Mouse (Mus musculus): ENCODE results near the gene Opn1sw. TPM values are rescaled to one million over a fixed set of nuclear protein-coding genes. Genes with fewer than 3 reads are reported as not detected.
A peak's percentile ranks its signal among the peaks of the same experiment; 100 is the strongest.

Gene Opn1sw
- polyA plus RNA-seq, 1 experiment from 2014 or later: 0.96 TPM

DNA sequence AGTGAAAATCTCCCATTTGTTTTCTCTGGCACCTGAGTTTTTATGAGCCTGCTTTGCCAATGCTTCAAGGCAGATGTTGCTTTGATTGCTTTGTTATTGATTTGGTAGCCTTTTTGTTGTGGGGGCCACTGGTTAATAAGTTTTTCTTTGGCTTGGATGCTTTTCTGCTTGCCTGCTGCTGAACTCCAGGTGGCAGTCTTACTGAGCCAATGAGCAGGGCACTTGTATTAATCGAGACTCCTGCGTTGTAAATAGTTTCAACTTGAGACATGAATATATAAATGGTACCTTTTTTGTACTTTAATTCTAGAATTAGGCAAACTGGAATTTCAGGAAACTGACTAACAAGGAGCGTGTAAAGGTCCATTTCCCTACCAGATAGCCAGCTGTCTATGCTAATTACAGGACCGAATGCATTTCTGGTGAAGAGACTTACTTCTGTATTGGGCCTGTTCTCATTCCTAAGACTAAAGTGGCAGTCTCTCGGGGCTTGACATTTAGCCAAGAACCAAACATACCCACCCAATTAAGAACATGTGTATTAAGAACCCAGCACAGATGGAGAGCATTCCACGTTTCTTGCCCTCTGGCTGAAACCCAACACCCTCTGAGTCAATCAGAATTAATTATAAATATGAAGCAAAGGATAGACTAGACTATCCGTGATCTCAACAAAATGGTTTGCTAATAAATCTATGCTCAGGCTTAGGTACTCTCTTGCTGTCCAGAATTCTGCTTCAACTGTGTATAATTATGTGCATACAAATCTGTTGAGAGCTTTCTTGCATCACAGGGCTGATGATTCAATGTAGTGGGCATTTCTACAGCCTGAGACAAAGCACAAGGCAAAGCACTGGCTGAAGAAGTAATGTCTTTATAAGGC is 25.8 kb downstream of the Opn1sw start:
- Histone ChIP-seq H3K4me1 (ENCODE audit: control insufficient read depth, insufficient read depth, low read length) (peaks cover 8% of the 10 kb centered on the region), H3K4me3 (ENCODE audit: low read depth, low read length) (no peak overlapping the region), H3K27ac (replicated peaks; ENCODE audit: low read depth, low read length) (peak overlapping the region; percentile 48), H3K27me3 (replicated peaks; ENCODE audit: control insufficient read depth, insufficient read depth, low read length) (no peaks in the 10 kb centered on the region), H3K9ac (ENCODE audit: low read depth, low read length) (no peak overlapping the region), H3K9me3 (ENCODE audit: control insufficient read depth, low read length) (no peaks in the 10 kb centered on the region), H3K4me2 (ENCODE audit: low read depth, low read length) (no peak overlapping the region), H3K36me3 (ENCODE audit: control insufficient read depth, insufficient read depth, low read length) (peaks cover 79% of the 10 kb centered on the region)
- WGBS: 27% methylated on average over 7 of the region's 7 CpGs
- DNase-seq (ENCODE audit: low spot score) (peak; percentile 73), ATAC-seq (ENCODE audit: low read depth) (peak; percentile 68)

DNA sequence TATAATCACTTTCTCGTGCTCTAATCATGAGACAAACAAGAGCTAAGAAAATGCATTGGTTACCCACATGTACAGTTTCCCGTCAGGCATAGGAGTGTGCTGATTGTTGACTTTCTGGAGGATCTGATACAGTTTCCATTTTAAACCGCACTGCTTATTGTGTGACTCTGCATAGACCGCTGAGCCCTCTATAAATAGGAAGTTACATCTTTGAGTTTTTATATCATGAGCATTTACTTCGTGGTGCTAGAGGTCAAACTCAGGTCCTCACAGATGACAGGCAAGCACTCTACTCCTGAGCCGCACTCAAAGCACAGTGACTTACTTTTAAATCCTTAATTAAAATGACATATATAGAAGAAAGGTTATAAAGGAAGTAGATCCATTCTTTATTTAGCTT is 28.1 kb downstream of the Opn1sw start:
- H3K9ac ChIP-seq (ENCODE audit: low read depth, low read length): no peak overlapping the region
- ATAC-seq (ENCODE audit: low read depth) (no peak), DNase-seq (ENCODE audit: low spot score) (no peak)
- no peaks in the 10 kb centered on the region for H3K9me3 ChIP-seq (ENCODE audit: control insufficient read depth, low read length)
- H3K27me3 ChIP-seq (replicated peaks; ENCODE audit: control insufficient read depth, insufficient read depth, low read length): no peaks in the 10 kb centered on the region
- H3K4me2 ChIP-seq (ENCODE audit: low read depth, low read length): no peak overlapping the region
- 79% methylated on average over 6 of the region's 6 CpGs for WGBS
- H3K4me3 ChIP-seq (ENCODE audit: low read depth, low read length): no peak overlapping the region
- H3K4me1 ChIP-seq (ENCODE audit: control insufficient read depth, insufficient read depth, low read length): peaks cover 8% of the 10 kb centered on the region
- no peak overlapping the region for H3K27ac ChIP-seq (replicated peaks; ENCODE audit: low read depth, low read length)
- H3K36me3 ChIP-seq (ENCODE audit: control insufficient read depth, insufficient read depth, low read length): peaks cover 77% of the 10 kb centered on the region

GRCm38 (mm10) chr6:29359386-29359785 is 28.9 kb downstream of the Opn1sw start:
- no peaks in the 10 kb centered on the region for H3K9me3 ChIP-seq (ENCODE audit: control insufficient read depth, low read length)
- peaks cover 69% of the 10 kb centered on the region for H3K36me3 ChIP-seq (ENCODE audit: control insufficient read depth, insufficient read depth, low read length)
- ATAC-seq (ENCODE audit: low read depth) (no peak), DNase-seq (ENCODE audit: low spot score) (no peak)
- no peak overlapping the region for H3K4me3 ChIP-seq (ENCODE audit: low read depth, low read length)
- WGBS: 89% methylated on average over 3 of the region's 3 CpGs
- no peak overlapping the region for H3K4me2 ChIP-seq (ENCODE audit: low read depth, low read length)
- H3K4me1 ChIP-seq (ENCODE audit: control insufficient read depth, insufficient read depth, low read length): peaks cover 8% of the 10 kb centered on the region
- H3K9ac ChIP-seq (ENCODE audit: low read depth, low read length): no peak overlapping the region
- H3K27me3 ChIP-seq (replicated peaks; ENCODE audit: control insufficient read depth, insufficient read depth, low read length): no peaks in the 10 kb centered on the region
- no peak overlapping the region for H3K27ac ChIP-seq (replicated peaks; ENCODE audit: low read depth, low read length)

DNA sequence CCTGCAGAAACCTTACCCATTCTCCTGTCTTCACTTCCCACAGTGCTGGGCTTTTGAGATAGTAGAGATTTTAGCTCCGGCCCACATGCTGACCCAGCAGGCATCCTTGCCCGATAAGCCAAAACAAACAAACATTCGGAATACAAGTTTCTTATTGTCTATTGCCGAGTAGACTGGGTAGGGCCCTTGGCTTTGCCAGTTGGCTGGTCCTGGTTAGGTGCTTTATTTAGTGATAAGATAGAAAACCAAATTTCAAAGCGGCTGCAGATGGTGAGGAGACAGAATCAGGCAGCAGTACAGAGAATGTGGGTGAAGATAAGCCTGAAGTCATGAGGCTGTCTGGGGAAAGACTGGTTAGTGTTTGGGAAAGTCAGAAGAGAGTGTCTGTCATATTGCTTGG is 35.5 kb downstream of the Opn1sw start:
- Histone ChIP-seq H3K9me3 (ENCODE audit: control insufficient read depth, low read length) (no peaks in the 10 kb centered on the region), H3K36me3 (ENCODE audit: control insufficient read depth, insufficient read depth, low read length) (peaks cover 24% of the 10 kb centered on the region), H3K4me1 (ENCODE audit: control insufficient read depth, insufficient read depth, low read length) (peaks cover 16% of the 10 kb centered on the region; the same call in 1 of the 2 replicates), H3K4me3 (ENCODE audit: low read depth, low read length) (no peak overlapping the region), H3K27me3 (replicated peaks; ENCODE audit: control insufficient read depth, insufficient read depth, low read length) (no peaks in the 10 kb centered on the region), H3K9ac (ENCODE audit: low read depth, low read length) (no peak overlapping the region), H3K27ac (replicated peaks; ENCODE audit: low read depth, low read length) (no peak overlapping the region), H3K4me2 (ENCODE audit: low read depth, low read length) (no peak overlapping the region)
- DNase-seq (ENCODE audit: low spot score) (no peak), ATAC-seq (ENCODE audit: low read depth) (no peak)
- WGBS: 52% methylated on average over 5 of the region's 5 CpGs

GRCm38 (mm10) chr6:29351613-29352012 is 36.7 kb downstream of the Opn1sw start:
- no peaks in the 10 kb centered on the region for H3K9me3 ChIP-seq (ENCODE audit: control insufficient read depth, low read length)
- H3K4me2 ChIP-seq (ENCODE audit: low read depth, low read length): no peak overlapping the region
- no peaks in the 10 kb centered on the region for H3K27me3 ChIP-seq (replicated peaks; ENCODE audit: control insufficient read depth, insufficient read depth, low read length)
- no peak overlapping the region for H3K4me3 ChIP-seq (ENCODE audit: low read depth, low read length)
- DNase-seq (ENCODE audit: low spot score) (no peak), ATAC-seq (ENCODE audit: low read depth) (no peak)
- H3K4me1 ChIP-seq (ENCODE audit: control insufficient read depth, insufficient read depth, low read length): peaks cover 21% of the 10 kb centered on the region
- peaks cover 12% of the 10 kb centered on the region; the same call in 1 of the 2 replicates for H3K36me3 ChIP-seq (ENCODE audit: control insufficient read depth, insufficient read depth, low read length)
- no peak overlapping the region for H3K9ac ChIP-seq (ENCODE audit: low read depth, low read length)
- no peak overlapping the region for H3K27ac ChIP-seq (replicated peaks; ENCODE audit: low read depth, low read length)

GRCm38 (mm10) chr6:29348371-29348724 is 39.9 kb downstream of the Opn1sw start:
- no peaks in the 10 kb centered on the region for H3K9me3 ChIP-seq (ENCODE audit: control insufficient read depth, low read length)
- peak overlapping the region; percentile 91 for H3K4me3 ChIP-seq (ENCODE audit: low read depth, low read length)
- H3K4me2 ChIP-seq (ENCODE audit: low read depth, low read length): peak overlapping the region; percentile 64
- H3K36me3 ChIP-seq (ENCODE audit: control insufficient read depth, insufficient read depth, low read length): no peaks in the 10 kb centered on the region
- H3K9ac ChIP-seq (ENCODE audit: low read depth, low read length): peak overlapping the region; percentile 98
- H3K27ac ChIP-seq (replicated peaks; ENCODE audit: low read depth, low read length): peak overlapping the region; percentile 89
- WGBS: 0% methylated on average over 14 of the region's 15 CpGs
- no peak for DNase-seq (ENCODE audit: low spot score)
- H3K4me1 ChIP-seq (ENCODE audit: control insufficient read depth, insufficient read depth, low read length): peaks cover 21% of the 10 kb centered on the region
- H3K27me3 ChIP-seq (replicated peaks; ENCODE audit: control insufficient read depth, insufficient read depth, low read length): no peaks in the 10 kb centered on the region
- peak; percentile 1; the same call in 1 of the 2 replicates for ATAC-seq (ENCODE audit: low read depth)

GRCm38 (mm10) chr6:29347665-29348370 is 40.5 kb downstream of the Opn1sw start, which contains the start of gene Calu:
Gene Calu, plus strand, starts transcription at chr6:29348069.
- Histone ChIP-seq H3K9me3 (ENCODE audit: control insufficient read depth, low read length) (no peaks in the 10 kb centered on the region), H3K27me3 (replicated peaks; ENCODE audit: control insufficient read depth, insufficient read depth, low read length) (no peaks in the 10 kb centered on the region), H3K4me3 (ENCODE audit: low read depth, low read length) (peak within 1 kb of the TSS; percentile 91), H3K4me2 (ENCODE audit: low read depth, low read length) (peak within 1 kb of the TSS; percentile 64), H3K4me1 (ENCODE audit: control insufficient read depth, insufficient read depth, low read length) (peaks cover 21% of the 10 kb centered on the region), H3K9ac (ENCODE audit: low read depth, low read length) (peak within 1 kb of the TSS; percentile 98), H3K27ac (replicated peaks; ENCODE audit: low read depth, low read length) (peak within 1 kb of the TSS; percentile 92), H3K36me3 (ENCODE audit: control insufficient read depth, insufficient read depth, low read length) (no peaks in the 10 kb centered on the region)
- WGBS: under 1% methylated on average over 47 of the region's 55 CpGs
- ATAC-seq (ENCODE audit: low read depth): peak; percentile 98
- peak; percentile 100 for DNase-seq (ENCODE audit: low spot score)

DNA sequence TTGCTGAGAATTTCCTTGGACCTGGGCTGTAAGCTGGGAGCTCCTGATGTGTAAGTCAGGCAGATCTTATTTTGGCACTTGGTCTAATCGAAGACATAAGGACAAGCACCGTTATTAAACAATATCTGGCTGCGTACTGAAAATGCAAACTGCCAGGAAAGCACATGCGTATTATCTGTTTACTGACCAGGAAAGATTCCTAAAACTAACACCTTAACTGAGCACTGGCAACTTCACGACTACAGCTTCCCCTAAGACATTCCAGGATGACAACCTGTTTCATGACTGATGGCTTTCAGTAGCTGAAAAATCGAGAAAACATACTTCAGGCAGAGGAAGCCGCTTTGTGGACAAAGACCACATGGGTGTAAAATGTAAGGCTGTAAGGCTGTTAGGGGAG is 41.1 kb downstream of the Opn1sw start:
- peak overlapping the region; percentile 64 for H3K4me2 ChIP-seq (ENCODE audit: low read depth, low read length)
- peaks cover 21% of the 10 kb centered on the region for H3K4me1 ChIP-seq (ENCODE audit: control insufficient read depth, insufficient read depth, low read length)
- no peaks in the 10 kb centered on the region for H3K9me3 ChIP-seq (ENCODE audit: control insufficient read depth, low read length)
- H3K9ac ChIP-seq (ENCODE audit: low read depth, low read length): peak overlapping the region; percentile 98
- peak overlapping the region; percentile 91 for H3K4me3 ChIP-seq (ENCODE audit: low read depth, low read length)
- H3K36me3 ChIP-seq (ENCODE audit: control insufficient read depth, insufficient read depth, low read length): no peaks in the 10 kb centered on the region
- 33% methylated on average over 7 of the region's 7 CpGs for WGBS
- H3K27me3 ChIP-seq (replicated peaks; ENCODE audit: control insufficient read depth, insufficient read depth, low read length): no peaks in the 10 kb centered on the region
- ATAC-seq (ENCODE audit: low read depth): no peak
- H3K27ac ChIP-seq (replicated peaks; ENCODE audit: low read depth, low read length): peak overlapping the region; percentile 92
- DNase-seq (ENCODE audit: low spot score): no peak

All from embryonic facial prominence, embryonic 14.5 days (tissue).